Mouse (Mus musculus) thymus, postnatal 14 days (tissue): ENCODE measurements around the gene Rps12.
A peak's percentile ranks its signal among the peaks of the same experiment; 100 is the strongest.
"Not testable (repeated sequence)": the region's sequence is repeated elsewhere in the genome, so short reads cannot be mapped to it uniquely, and the experiment has no call there.

Experiments
- DNase-seq: peaks from one replicate; pipeline ENCODE4 v3.0.0; 2021

Rps12 gene

GRCm38 (mm10) chr10:23787062-23787821 is at the start of gene Rps12:
Gene Rps12, minus strand, starts transcription at chr10:23787275.
- DNase-seq: peak; percentile 99

- no peak for DNase-seq
Observed at GRCm38 (mm10) chr10:23836003-23836964, 49.2 kb upstream of the Rps12 start.

- DNase-seq: no peak
Observed at GRCm38 (mm10) chr10:23826516-23826915, 39.4 kb upstream of the Rps12 start.

- no peak for DNase-seq
Observed at GRCm38 (mm10) chr10:23816241-23816640, 29.2 kb upstream of the Rps12 start.

GRCm38 (mm10) chr10:23815168-23815567 is 28.1 kb upstream of the Rps12 start:
- DNase-seq: peak; percentile 68

GRCm38 (mm10) chr10:23812852-23813766 is 26.0 kb upstream of the Rps12 start:
- DNase-seq: no peak

GRCm38 (mm10) chr10:23812438-23812759 is 25.3 kb upstream of the Rps12 start:
- DNase-seq: no peak

- DNase-seq: peak; percentile 71
Observed at GRCm38 (mm10) chr10:23811635-23812437, 24.8 kb upstream of the Rps12 start.

GRCm38 (mm10) chr10:23806201-23806600 is 19.1 kb upstream of the Rps12 start:
- DNase-seq: no peak

GRCm38 (mm10) chr10:23804665-23805064 is 17.6 kb upstream of the Rps12 start:
- DNase-seq: no peak

- no peak for DNase-seq
Observed at GRCm38 (mm10) chr10:23802911-23803310, 15.8 kb upstream of the Rps12 start.

- no peak for DNase-seq
Observed at GRCm38 (mm10) chr10:23799933-23800332, 12.9 kb upstream of the Rps12 start.

GRCm38 (mm10) chr10:23798142-23798541 is 11.1 kb upstream of the Rps12 start:
- DNase-seq: no peak

- no peak for DNase-seq
Observed at GRCm38 (mm10) chr10:23797606-23798005, 10.5 kb upstream of the Rps12 start.

GRCm38 (mm10) chr10:23796551-23797503 is 9.8 kb upstream of the Rps12 start, which contains the start of gene Slc18b1:
Gene Slc18b1, plus strand, starts transcription at chr10:23796986.
- DNase-seq: peak; percentile 21

GRCm38 (mm10) chr10:23795871-23796520 is 8.9 kb upstream of the Rps12 start:
- DNase-seq: no peak

GRCm38 (mm10) chr10:23788056-23788600 is 1.1 kb upstream of the Rps12 start:
- DNase-seq: peak; percentile 7

GRCm38 (mm10) chr10:23786631-23787038 is 440 bp downstream of the Rps12 start:
- DNase-seq: not testable (repeated sequence)

GRCm38 (mm10) chr10:23786040-23786439 is 1.0 kb downstream of the Rps12 start:
- no peak for DNase-seq

- not testable (repeated sequence) for DNase-seq
Observed at GRCm38 (mm10) chr10:23785599-23785998, 1.5 kb downstream of the Rps12 start.
